Mouse (Mus musculus) intestine, embryonic 15.5 days (tissue): ENCODE measurements around the gene Stfa2l1. TPM values are rescaled to one million over a fixed set of nuclear protein-coding genes. Genes with fewer than 3 reads are reported as not detected.
"Not testable (repeated sequence)": the region's sequence is repeated elsewhere in the genome, so short reads cannot be mapped to it uniquely, and the experiment has no call there.

Experiments
- ATAC-seq: fragments of 200-750 bp; cut with Nextera tagmentation; 2 replicates; pipeline ENCODE4 v1.8.0; 2017; ENCODE audit warnings: moderate TSS enrichment, moderate library complexity
- H3K27ac ChIP-seq: fragments of 300-500 bp; sonication (generic); 2 replicates; pipeline ENCODE4 v1.5.1; 2015; ENCODE audit warnings: mild to moderate bottlenecking, inconsistent platforms
- H3K27me3 ChIP-seq: fragments of 300-500 bp; sonication (generic); replicated peaks from 2 replicates; pipeline ENCODE4 v1.6.1; 2015; ENCODE audit warnings: inconsistent platforms
- H3K36me3 ChIP-seq: fragments of 300-500 bp; sonication (generic); 2 replicates; pipeline ENCODE4 v1.6.1; 2015; ENCODE audit warnings: inconsistent platforms
- H3K4me1 ChIP-seq: fragments of 300-500 bp; sonication (generic); replicated peaks from 2 replicates; pipeline ENCODE4 v1.6.1; 2015; ENCODE audit warnings: inconsistent platforms
- H3K4me2 ChIP-seq: fragments of 300-500 bp; sonication (generic); replicated peaks from 2 replicates; pipeline ENCODE4 v1.6.1; 2015; ENCODE audit warnings: mild to moderate bottlenecking, inconsistent platforms
- H3K4me3 ChIP-seq: fragments of 300-500 bp; sonication (generic); replicated peaks from 2 replicates; pipeline ENCODE4 v1.5.1; 2015; ENCODE audit warnings: inconsistent platforms
- H3K9ac ChIP-seq: fragments of 300-500 bp; sonication (generic); 2 replicates; pipeline ENCODE4 v1.6.1; 2015; ENCODE audit warnings: inconsistent platforms
- H3K9me3 ChIP-seq: fragments of 300-500 bp; sonication (generic); 2 replicates; pipeline ENCODE4 v1.6.1; 2016; ENCODE audit warnings: inconsistent platforms
- WGBS: fragments of 180-500 bp; shearing (Covaris S2); methylation state at CpG from one replicate; pipeline ENCODE4 v1.1.7; 2015; 5-methylcytosine and 5-hydroxymethylcytosine counted together
- polyA plus RNA-seq: library from polyadenylated mRNA; unstranded; fragments of >200 nt; fragmentation: Nextera tagmentation; extraction: Ambion mirVana; gene quantifications from 2 replicates; pipeline ENCODE4 v1.2.1, GENCODE M21; 2015

The Stfa2l1 gene
- polyA plus RNA-seq = 1.1 and 1.2 TPM in 2 replicates

DNA sequence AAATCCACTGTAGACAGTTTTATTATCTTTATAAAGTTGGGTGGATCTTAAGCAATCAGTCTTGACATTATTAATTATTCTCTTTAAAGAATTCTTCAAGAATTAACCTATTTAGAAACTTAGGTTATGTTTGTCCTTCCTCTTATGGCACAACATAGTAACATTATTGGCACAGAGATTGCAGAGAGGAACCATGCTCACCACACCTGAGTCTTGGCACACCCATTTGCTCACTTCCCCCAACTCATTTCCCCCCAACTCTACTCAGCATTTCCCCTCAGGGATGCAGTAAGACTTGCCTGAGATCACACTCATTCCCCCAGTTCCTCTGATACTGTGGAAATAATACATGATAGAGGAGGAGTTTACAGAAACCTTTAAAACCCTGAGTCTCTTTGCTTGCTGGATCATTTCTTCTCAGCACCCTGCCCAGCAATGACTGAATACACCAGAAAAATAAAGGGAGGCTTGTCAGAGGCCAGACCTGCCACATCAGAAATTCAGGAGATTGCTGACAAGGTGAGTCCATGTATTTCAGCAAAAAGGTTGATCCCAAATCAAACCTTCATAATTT, at the start of gene Stfa2l1:
Stfa2l1 (plus strand) TSS at position 410 of the 574 bp plus-strand sequence.
- no peaks in the 10 kb centered on the region for H3K9me3 ChIP-seq
- no peak within 1 kb of the TSS for H3K4me2 ChIP-seq
- no peak within 1 kb of the TSS for H3K9ac ChIP-seq
- no peak for ATAC-seq
- H3K27ac ChIP-seq = no peak within 1 kb of the TSS
- H3K27me3 ChIP-seq = no peaks in the 10 kb centered on the region
- no peak within 1 kb of the TSS for H3K4me3 ChIP-seq
- no peaks in the 10 kb centered on the region for H3K4me1 ChIP-seq
- H3K36me3 ChIP-seq = no peaks in the 10 kb centered on the region

DNA sequence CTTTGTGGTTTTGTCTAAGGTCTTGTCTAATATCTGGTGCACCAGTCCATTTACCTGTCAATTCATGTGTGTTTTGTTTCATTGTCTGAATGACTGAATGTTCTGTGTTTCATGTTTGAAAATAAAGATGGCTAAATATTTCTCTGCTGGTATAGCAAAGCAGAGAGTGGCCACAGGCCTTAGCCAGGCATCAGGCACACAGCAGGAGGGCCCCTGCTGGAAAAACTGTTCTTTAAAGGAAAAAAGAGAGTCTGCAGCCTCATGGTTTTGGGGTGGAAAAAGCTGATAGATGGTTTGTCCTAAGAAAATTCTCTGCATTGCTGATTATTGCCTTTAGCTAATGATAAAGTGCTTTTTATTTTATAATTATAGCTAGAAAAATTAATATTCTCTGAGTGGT, 45.1 kb upstream of the Stfa2l1 start:
- H3K27ac ChIP-seq, H3K27me3 ChIP-seq, H3K36me3 ChIP-seq, H3K9me3 ChIP-seq, H3K4me3 ChIP-seq, ATAC-seq, H3K4me1 ChIP-seq, H3K4me2 ChIP-seq, H3K9ac ChIP-seq: not testable (repeated sequence)

DNA sequence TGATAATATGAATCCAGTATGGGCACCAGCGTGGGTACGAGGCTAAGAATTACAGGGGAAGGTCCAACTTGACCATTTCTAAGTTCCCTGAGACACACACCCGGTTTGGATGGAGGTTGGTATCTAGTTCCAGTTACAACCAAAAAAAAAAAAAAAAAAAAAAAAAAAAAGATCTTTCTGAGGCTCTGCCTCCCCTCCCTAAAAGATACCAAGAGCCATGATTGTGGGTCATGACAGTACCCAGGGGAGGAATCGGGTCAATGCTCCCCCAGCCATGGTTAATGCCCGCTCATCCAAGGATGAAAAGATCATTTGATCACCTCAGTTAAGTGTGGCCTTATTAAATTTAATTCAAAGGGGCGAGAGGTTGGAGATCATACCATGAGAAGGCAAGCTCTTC, 40.9 kb upstream of the Stfa2l1 start:
- not testable (repeated sequence) for H3K4me2 ChIP-seq, H3K4me3 ChIP-seq, H3K9me3 ChIP-seq, H3K36me3 ChIP-seq, H3K27me3 ChIP-seq, H3K4me1 ChIP-seq, H3K9ac ChIP-seq, H3K27ac ChIP-seq, ATAC-seq
- 91% methylated on average over 6 of the region's 6 CpGs for WGBS

DNA sequence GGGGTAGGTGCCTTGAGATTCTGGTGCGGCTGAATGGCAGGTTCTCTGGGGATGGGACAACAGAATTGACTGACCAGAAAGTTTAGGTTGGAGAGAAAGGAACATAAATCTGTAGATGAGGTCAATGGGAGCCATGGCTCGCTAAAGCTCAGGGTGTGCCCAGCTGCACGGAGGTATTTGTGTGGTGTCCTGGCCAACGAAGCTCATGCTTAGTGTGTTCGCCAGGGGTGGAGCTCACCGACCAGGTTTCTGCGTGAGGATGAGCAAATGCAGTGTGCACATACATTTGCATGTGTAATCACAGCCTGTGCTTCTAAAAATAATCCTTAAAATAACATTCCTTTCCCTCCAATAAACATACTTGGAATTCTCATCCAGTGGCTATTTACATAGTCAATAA, 28.5 kb upstream of the Stfa2l1 start:
- WGBS = 73% methylated on average over 7 of the region's 7 CpGs
- no peak overlapping the region for H3K4me3 ChIP-seq
- no peak for ATAC-seq
- H3K4me1 ChIP-seq = no peaks in the 10 kb centered on the region
- no peaks in the 10 kb centered on the region for H3K27me3 ChIP-seq
- H3K9ac ChIP-seq = no peak overlapping the region
- H3K4me2 ChIP-seq = no peak overlapping the region
- no peaks in the 10 kb centered on the region for H3K9me3 ChIP-seq
- H3K36me3 ChIP-seq = no peaks in the 10 kb centered on the region
- H3K27ac ChIP-seq = no peak overlapping the region

DNA sequence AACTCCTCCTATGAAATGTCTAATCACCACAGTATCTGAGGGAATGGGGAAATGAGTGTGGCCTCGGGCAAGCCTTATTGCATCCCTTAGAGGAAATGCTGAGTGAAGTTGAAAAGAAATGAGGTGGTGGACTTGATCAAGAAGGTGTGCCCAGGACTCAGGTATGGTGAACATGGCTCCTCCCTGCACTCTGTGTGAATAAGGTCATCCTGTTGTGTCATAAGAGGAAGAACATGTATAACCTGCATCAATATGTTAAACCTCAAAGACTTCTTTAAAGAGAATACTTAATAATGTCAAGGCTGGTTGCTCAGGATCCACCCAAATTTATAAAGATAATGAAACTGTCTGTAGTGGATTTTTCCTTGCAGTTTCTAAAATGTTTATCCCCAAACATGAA, 25.5 kb upstream of the Stfa2l1 start, which contains the start of gene Csta1:
Csta1 (minus strand) TSS at position 101 of the 400 bp plus-strand sequence.
- ATAC-seq = no peak
- no peak within 1 kb of the TSS for H3K4me2 ChIP-seq
- no peak within 1 kb of the TSS for H3K4me3 ChIP-seq
- H3K27me3 ChIP-seq = no peaks in the 10 kb centered on the region
- no peaks in the 10 kb centered on the region for H3K9me3 ChIP-seq
- no peaks in the 10 kb centered on the region for H3K36me3 ChIP-seq
- 68% methylated on average over 1 of the region's 1 CpGs for WGBS
- H3K27ac ChIP-seq = no peak within 1 kb of the TSS
- H3K4me1 ChIP-seq = no peaks in the 10 kb centered on the region
- no peak within 1 kb of the TSS for H3K9ac ChIP-seq

DNA sequence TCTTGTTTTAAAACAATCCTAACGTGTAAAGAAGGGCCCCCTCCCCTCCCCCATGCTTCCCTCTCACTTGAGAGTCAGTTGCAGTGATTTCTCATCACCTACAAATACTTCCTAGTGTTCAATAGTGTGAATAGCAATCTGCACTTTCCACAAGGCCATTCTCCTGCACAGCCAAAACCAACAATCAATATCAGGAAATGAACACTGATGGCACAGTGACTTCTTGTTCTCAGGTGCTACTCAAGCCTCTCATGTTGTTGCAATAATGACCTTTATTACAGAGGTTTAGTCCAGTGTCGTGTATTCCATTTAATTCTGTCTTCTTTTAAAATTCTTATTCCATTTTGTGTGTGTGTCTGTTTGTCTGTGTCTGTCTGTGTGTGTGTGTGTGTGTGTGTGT, 18.4 kb upstream of the Stfa2l1 start:
- H3K4me2 ChIP-seq = no peak overlapping the region
- H3K36me3 ChIP-seq = no peaks in the 10 kb centered on the region
- H3K9ac ChIP-seq = no peak overlapping the region
- no peak overlapping the region for H3K27ac ChIP-seq
- H3K27me3 ChIP-seq = no peaks in the 10 kb centered on the region
- no peak overlapping the region for H3K4me3 ChIP-seq
- ATAC-seq = no peak
- 65% methylated on average over 2 of the region's 2 CpGs for WGBS
- H3K9me3 ChIP-seq = no peaks in the 10 kb centered on the region
- H3K4me1 ChIP-seq = no peaks in the 10 kb centered on the region

DNA sequence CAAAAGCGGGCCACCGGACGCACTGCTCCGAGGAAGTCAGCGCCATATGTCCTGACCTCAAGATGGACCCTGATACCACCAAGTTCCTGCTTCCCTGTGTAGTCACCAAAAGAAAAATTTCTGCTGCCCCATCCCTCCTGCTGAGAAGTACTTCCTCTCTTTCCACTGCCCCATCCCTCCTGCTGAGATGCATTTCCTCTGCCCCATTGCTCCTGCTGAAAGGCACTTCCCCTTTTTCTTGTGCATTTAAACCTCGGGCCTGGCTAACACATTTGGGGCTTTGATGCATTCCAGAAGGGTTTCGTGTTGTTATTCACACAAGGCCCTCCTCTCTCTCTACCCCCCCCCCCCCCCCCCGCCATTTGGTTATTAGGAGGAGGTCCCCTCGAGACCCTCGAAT, 11.2 kb downstream of the Stfa2l1 start:
- not testable (repeated sequence) for H3K9ac ChIP-seq, H3K4me1 ChIP-seq, H3K4me2 ChIP-seq, H3K27me3 ChIP-seq, ATAC-seq, H3K36me3 ChIP-seq, H3K27ac ChIP-seq, H3K4me3 ChIP-seq, H3K9me3 ChIP-seq
- 94% methylated on average over 9 of the region's 10 CpGs for WGBS

DNA sequence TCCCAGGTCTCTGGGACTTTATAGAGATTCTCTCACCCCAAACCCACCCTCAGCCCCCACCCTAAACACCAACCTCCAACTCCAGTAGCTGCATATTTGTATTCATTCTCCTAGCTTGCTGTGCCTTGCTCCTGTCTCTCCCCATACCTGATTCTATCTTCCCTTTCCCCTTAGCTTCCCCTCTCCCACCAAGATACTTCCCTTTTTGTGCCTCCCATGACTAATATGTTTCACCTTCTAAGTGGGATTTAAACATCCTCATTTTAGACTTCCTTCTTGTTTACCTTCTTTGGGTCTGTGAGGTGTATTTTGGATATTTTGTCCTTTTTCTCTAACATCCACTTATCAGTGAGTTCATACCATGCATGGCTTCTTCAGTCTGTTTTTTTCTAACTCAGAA, 19.5 kb downstream of the Stfa2l1 start:
- no peak for ATAC-seq
- H3K9ac ChIP-seq = no peak overlapping the region
- no peaks in the 10 kb centered on the region for H3K27me3 ChIP-seq
- H3K4me1 ChIP-seq = no peaks in the 10 kb centered on the region
- H3K36me3 ChIP-seq = no peaks in the 10 kb centered on the region
- no peak overlapping the region for H3K27ac ChIP-seq
- H3K4me3 ChIP-seq = no peak overlapping the region
- H3K9me3 ChIP-seq = no peaks in the 10 kb centered on the region
- no peak overlapping the region for H3K4me2 ChIP-seq

DNA sequence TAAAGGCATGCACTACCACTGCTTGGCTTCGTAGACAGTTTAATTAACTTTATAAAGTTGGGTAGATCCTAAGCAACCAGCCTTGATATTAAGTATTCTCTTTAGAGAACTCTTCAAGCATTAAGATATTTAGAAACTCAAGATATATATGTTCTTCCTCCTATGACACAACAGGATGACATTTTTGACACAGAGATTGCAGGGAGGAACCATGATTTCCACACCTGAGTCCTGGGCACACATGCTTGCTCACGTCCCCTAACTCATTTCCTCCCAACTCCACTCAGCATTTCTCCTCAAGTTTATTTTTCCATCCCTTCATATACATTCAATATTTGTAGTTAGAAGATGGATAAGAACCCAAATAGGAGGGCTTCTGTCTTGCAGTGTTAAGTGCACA, 23.3 kb downstream of the Stfa2l1 start:
- H3K4me2 ChIP-seq = no peak overlapping the region
- H3K4me1 ChIP-seq = no peaks in the 10 kb centered on the region
- no peak overlapping the region for H3K4me3 ChIP-seq
- no peaks in the 10 kb centered on the region for H3K27me3 ChIP-seq
- 90% methylated on average over 2 of the region's 2 CpGs for WGBS
- no peaks in the 10 kb centered on the region for H3K9me3 ChIP-seq
- no peak overlapping the region for H3K27ac ChIP-seq
- ATAC-seq = no peak
- H3K9ac ChIP-seq = no peak overlapping the region
- H3K36me3 ChIP-seq = no peaks in the 10 kb centered on the region

DNA sequence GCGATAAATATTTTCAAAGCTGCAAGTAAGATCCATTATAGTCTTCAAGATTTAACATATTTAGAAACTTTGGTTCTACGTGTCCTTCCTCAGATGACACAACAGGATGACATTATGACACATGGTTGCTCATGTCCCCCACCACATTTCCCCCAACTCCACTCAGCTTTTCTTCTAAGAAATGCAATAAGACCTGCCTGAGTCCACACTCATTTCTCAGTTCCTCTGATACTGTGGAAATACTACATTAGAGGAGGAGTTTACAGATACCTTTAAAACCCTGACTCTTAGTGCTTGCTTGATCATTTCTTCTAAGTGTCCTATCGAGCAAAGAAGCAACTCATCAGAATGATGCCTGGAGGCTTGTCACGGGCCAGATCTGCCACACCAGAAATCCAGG, 27.3 kb downstream of the Stfa2l1 start, which contains the start of gene Gm5483:
Gm5483 (plus strand) TSS at position 301 of the 400 bp plus-strand sequence.
- H3K27ac ChIP-seq, H3K4me2 ChIP-seq, H3K9me3 ChIP-seq, H3K27me3 ChIP-seq, H3K4me3 ChIP-seq, H3K36me3 ChIP-seq, H3K4me1 ChIP-seq, ATAC-seq, H3K9ac ChIP-seq: not testable (repeated sequence)
- 84% methylated on average over 4 of the region's 4 CpGs for WGBS

DNA sequence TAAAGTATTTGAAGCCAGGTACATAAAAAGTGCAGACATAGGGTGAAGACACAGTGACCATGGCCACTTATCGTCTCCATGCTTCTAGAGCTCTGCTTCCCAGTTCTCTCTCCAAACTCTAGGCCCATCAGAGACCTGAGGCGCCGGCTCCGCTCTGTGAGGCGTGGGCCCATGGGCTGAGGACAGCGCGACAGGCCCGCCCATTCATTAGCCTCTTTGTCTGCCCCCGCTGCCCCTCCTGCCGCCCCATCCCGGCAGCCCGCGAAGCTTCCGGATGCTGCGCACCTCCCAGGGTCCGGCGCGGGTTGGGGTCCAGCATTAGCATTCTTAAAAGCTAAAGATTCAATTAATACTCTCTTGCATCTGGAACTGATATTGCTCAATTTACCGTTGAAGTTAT, 42.6 kb downstream of the Stfa2l1 start:
- H3K27me3 ChIP-seq = no peaks in the 10 kb centered on the region
- no peaks in the 10 kb centered on the region for H3K36me3 ChIP-seq
- H3K9ac ChIP-seq = no peak overlapping the region
- WGBS = 51% methylated on average over 19 of the region's 19 CpGs
- no peak overlapping the region for H3K4me3 ChIP-seq
- ATAC-seq = no peak
- H3K9me3 ChIP-seq = no peaks in the 10 kb centered on the region
- H3K4me1 ChIP-seq = no peaks in the 10 kb centered on the region
- H3K4me2 ChIP-seq = no peak overlapping the region
- H3K27ac ChIP-seq = no peak overlapping the region

DNA sequence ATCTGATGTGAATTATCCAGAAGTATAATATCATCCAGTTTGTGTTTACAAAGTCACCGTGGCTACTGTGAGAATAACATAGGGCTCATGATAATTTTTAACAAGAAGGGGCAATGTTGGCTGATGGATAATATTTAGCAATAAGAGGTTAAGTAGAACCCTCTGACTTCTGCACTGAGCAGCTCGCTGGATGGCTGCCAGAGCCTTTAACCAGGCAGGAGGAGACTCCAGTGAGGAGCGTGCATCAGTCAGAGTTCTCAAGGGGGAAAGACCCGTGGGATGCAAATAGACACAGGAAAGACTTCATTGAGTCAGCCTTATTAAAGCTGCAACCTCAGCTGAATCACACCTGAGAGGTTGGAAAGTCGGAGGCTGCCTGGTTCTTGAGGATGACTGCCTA, 47.2 kb downstream of the Stfa2l1 start:
- no peaks in the 10 kb centered on the region for H3K4me1 ChIP-seq
- H3K27me3 ChIP-seq = no peaks in the 10 kb centered on the region
- H3K9ac ChIP-seq = no peak overlapping the region
- H3K9me3 ChIP-seq = no peaks in the 10 kb centered on the region
- H3K36me3 ChIP-seq = no peaks in the 10 kb centered on the region
- ATAC-seq = no peak
- no peak overlapping the region for H3K4me3 ChIP-seq
- H3K27ac ChIP-seq = no peak overlapping the region
- H3K4me2 ChIP-seq = no peak overlapping the region
- 58% methylated on average over 5 of the region's 5 CpGs for WGBS

DNA sequence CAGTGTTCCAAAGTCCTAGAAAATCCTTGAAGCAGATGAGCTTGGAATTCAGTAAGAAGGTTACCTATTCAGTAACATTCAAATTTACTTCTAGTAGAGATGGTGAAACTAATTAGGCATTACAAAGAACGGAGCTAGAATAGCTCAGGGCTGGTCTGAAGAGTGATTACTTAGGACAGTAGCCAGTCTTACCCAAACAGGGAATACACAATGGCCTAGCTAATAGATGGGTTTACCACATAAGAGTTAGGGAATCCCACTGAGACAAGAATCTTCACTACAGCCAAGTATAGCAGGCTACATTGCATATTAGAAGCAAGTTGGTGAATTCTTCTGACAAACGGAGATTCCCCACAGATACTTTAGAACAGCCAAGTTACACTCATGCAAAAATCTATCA, 49.1 kb downstream of the Stfa2l1 start:
- H3K9ac ChIP-seq, H3K4me1 ChIP-seq, ATAC-seq, H3K4me3 ChIP-seq, H3K36me3 ChIP-seq, H3K9me3 ChIP-seq, H3K27ac ChIP-seq, H3K27me3 ChIP-seq, H3K4me2 ChIP-seq: not testable (repeated sequence)
- 56% methylated on average over 2 of the region's 2 CpGs for WGBS
